In genomic region chr1:121527600-121528398, GRCm38 (mm10) we compare ENCODE assay signal across 10 mouse cellular contexts. TPM values are rescaled to one million over a fixed set of nuclear protein-coding genes. Genes with fewer than 3 reads are reported as not detected.
A peak's percentile ranks its signal among the peaks of the same experiment; 100 is the strongest.
DNase-seq lines count a peak whose midpoint lies in the region; ATAC-seq lines count a peak whose summit lies in the region.
"Had no signal": no experiment of that assay in that cellular context is flagged by ENCODE, and none has a peak within 500 bp of the region (broad histone marks: within the 10 kb centered on the region; RNA-seq: fewer than 3 reads in every experiment).

No protein-coding gene starts in this region.

- peak overlapping the region; percentile 30 to 39 for H3K4me3 ChIP-seq in heart, embryonic 14.5 days (ENCODE audit: control insufficient read depth in 1 of 2, insufficient read depth in 1 of 2, low read depth in 1 of 2, low read length in 2 of 2)
- peak overlapping the region; percentile 29 for H3K4me3 ChIP-seq in forebrain, embryonic 14.5 days (ENCODE audit: low read depth, low read length)
- no peak overlapping the region for H3K4me3 ChIP-seq in liver, embryonic 15.5 days (replicated peaks)
- peak overlapping the region; percentile 36 for H3K4me3 ChIP-seq in stomach, embryonic 15.5 days (replicated peaks)

- peaks cover 32% of the 10 kb centered on the region for H3K27me3 ChIP-seq in heart, embryonic 14.5 days (ENCODE audit: control insufficient read depth, insufficient read depth, low read length)
- peaks cover 19% of the 10 kb centered on the region for H3K27me3 ChIP-seq in forebrain, embryonic 14.5 days (replicated peaks; ENCODE audit: control insufficient read depth, insufficient read depth, low read length)
- peaks cover 35% of the 10 kb centered on the region for H3K27me3 ChIP-seq in liver, embryonic 15.5 days
- H3K27me3 ChIP-seq in stomach, embryonic 15.5 days (replicated peaks): peaks cover 21% of the 10 kb centered on the region

- H3K27ac ChIP-seq in heart, embryonic 14.5 days (replicated peaks in 1 of 2; ENCODE audit: control insufficient read depth in 1 of 2, insufficient read depth in 1 of 2, low read depth in 2 of 2, low read length in 2 of 2): no peak overlapping the region
- no peak overlapping the region for H3K27ac ChIP-seq in forebrain, embryonic 14.5 days (ENCODE audit: low read depth, low read length)
- no peak overlapping the region for H3K27ac ChIP-seq in liver, embryonic 15.5 days (replicated peaks)
- H3K27ac ChIP-seq in stomach, embryonic 15.5 days: no peak overlapping the region

- no peak for DNase-seq in heart, adult 9 months (ENCODE audit: low spot score in 2 of 2)
- DNase-seq in Muller cell, postnatal 12 days (ENCODE audit: inconsistent ontology term): peak; percentile 5
- peak; percentile 14 for DNase-seq in forebrain, embryonic 14.5 days (ENCODE audit: low spot score)
- DNase-seq in gastrocnemius, adult 8-10 months (ENCODE audit: low spot score in 2 of 2): no peak
- no peak for DNase-seq in thymus, postnatal 0 days (ENCODE audit: low spot score)

- no peak for ATAC-seq in heart, embryonic 14.5 days (ENCODE audit: insufficient number of reproducible peaks, insufficient read depth, low FRiP score, low read depth)
- peak; percentile 37; the same call in 1 of the 2 replicates for ATAC-seq in forebrain, embryonic 14.5 days
- no peak for ATAC-seq in liver, embryonic 15.5 days (ENCODE audit: insufficient read depth)
- peak; percentile 45; the same call in 1 of the 2 replicates for ATAC-seq in stomach, embryonic 15.5 days (ENCODE audit: insufficient read depth, low FRiP score, low read depth)

- H3K9me3 ChIP-seq in heart, embryonic 14.5 days (ENCODE audit: control insufficient read depth, low read length): no peaks in the 10 kb centered on the region
- no peaks in the 10 kb centered on the region for H3K9me3 ChIP-seq in forebrain, embryonic 14.5 days (replicated peaks; ENCODE audit: control insufficient read depth, low read length)
- no peaks in the 10 kb centered on the region for H3K9me3 ChIP-seq in liver, embryonic 15.5 days (replicated peaks)
- H3K9me3 ChIP-seq in stomach, embryonic 15.5 days: no peaks in the 10 kb centered on the region

- no peak overlapping the region for H3K9ac ChIP-seq in heart, embryonic 14.5 days (ENCODE audit: low read length)
- peak overlapping the region; percentile 17; the same call in 1 of the 2 replicates for H3K9ac ChIP-seq in forebrain, embryonic 14.5 days (ENCODE audit: low read length)
- no peak overlapping the region for H3K9ac ChIP-seq in liver, embryonic 15.5 days
- no peak overlapping the region for H3K9ac ChIP-seq in stomach, embryonic 15.5 days

- no peaks in the 10 kb centered on the region for H3K36me3 ChIP-seq in heart, embryonic 14.5 days (ENCODE audit: control insufficient read depth, insufficient read depth, low read length)
- H3K36me3 ChIP-seq in forebrain, embryonic 14.5 days (ENCODE audit: control insufficient read depth, insufficient read depth, low read length): no peaks in the 10 kb centered on the region
- H3K36me3 ChIP-seq in liver, embryonic 15.5 days (replicated peaks): no peaks in the 10 kb centered on the region
- no peaks in the 10 kb centered on the region for H3K36me3 ChIP-seq in stomach, embryonic 15.5 days
- H3K36me3 ChIP-seq: G1E had no signal

- peaks cover 5 to 12% of the 10 kb centered on the region in 2 experiments; a peak in 3 of 4 replicates for H3K4me1 ChIP-seq in heart, embryonic 14.5 days (ENCODE audit: control insufficient read depth in 2 of 2, insufficient read depth in 2 of 2, low read length in 2 of 2)
- peaks cover 8% of the 10 kb centered on the region; the same call in 1 of the 2 replicates for H3K4me1 ChIP-seq in forebrain, embryonic 14.5 days (ENCODE audit: control insufficient read depth, insufficient read depth, low read length)
- no peaks in the 10 kb centered on the region for H3K4me1 ChIP-seq in liver, embryonic 15.5 days (replicated peaks)
- H3K4me1 ChIP-seq in stomach, embryonic 15.5 days: peaks cover 10% of the 10 kb centered on the region

- 14% methylated on average over 55 of the region's 55 CpGs for WGBS in heart, embryonic 14.5 days
- 12% methylated on average over 55 of the region's 55 CpGs for WGBS in forebrain, embryonic 14.5 days
- 14% methylated on average over 55 of the region's 55 CpGs for WGBS in liver, embryonic 15.5 days (ENCODE audit: insufficient replicate concordance)
- 12% methylated on average over 55 of the region's 55 CpGs for WGBS in stomach, embryonic 15.5 days

- peak overlapping the region; percentile 63 for H3K4me2 ChIP-seq in heart, embryonic 14.5 days (ENCODE audit: low read length)
- peak overlapping the region; percentile 65 for H3K4me2 ChIP-seq in forebrain, embryonic 14.5 days (ENCODE audit: low read length)
- H3K4me2 ChIP-seq in liver, embryonic 15.5 days: peak overlapping the region; percentile 30
- peak overlapping the region; percentile 68 for H3K4me2 ChIP-seq in stomach, embryonic 15.5 days

RNA-seq across cellular contexts. Expression of gene Htr5b, which starts 0.5 kb away (rescaled TPM):
- 0.16 TPM in 1 of 2 replicates, not detected in the other for polyA plus RNA-seq in heart, embryonic 14.5 days (2014; fragmentation: Nextera tagmentation; extraction: Ambion mirVana)
- polyA plus RNA-seq in forebrain, embryonic 14.5 days (2014; fragmentation: Nextera tagmentation; extraction: Ambion mirVana): 0.66 and 0.73 TPM in 2 replicates
- not detected in 2 replicates for polyA plus RNA-seq in liver, embryonic 15.5 days (2015; fragmentation: Nextera tagmentation; extraction: Ambion mirVana)
- 0.32 and 0.48 TPM in 2 replicates for polyA plus RNA-seq in stomach, embryonic 15.5 days (2015; fragmentation: Nextera tagmentation; extraction: Ambion mirVana)
- total RNA-seq in gastrocnemius, adult 8-10 months (2022): not detected
- 0.07 TPM in 1 of 2 replicates, not detected in the other for polyA plus RNA-seq in thymus, postnatal 0 days (2015; fragmentation: Nextera tagmentation; extraction: Ambion mirVana)
- total RNA-seq: hematopoietic stem cell, adult 5-6 weeks had no signal
- polyA plus RNA-seq: G1E had no signal

RNA-seq across cellular contexts. Expression of gene Ddx18, which starts 40.0 kb away (rescaled TPM):
- 32.1 and 35.7 TPM in 2 replicates for polyA plus RNA-seq in heart, embryonic 14.5 days (2014; fragmentation: Nextera tagmentation; extraction: Ambion mirVana)
- polyA plus RNA-seq in forebrain, embryonic 14.5 days (2014; fragmentation: Nextera tagmentation; extraction: Ambion mirVana): 46.7 and 46.9 TPM in 2 replicates
- polyA plus RNA-seq in liver, embryonic 15.5 days (2015; fragmentation: Nextera tagmentation; extraction: Ambion mirVana): 18.7 and 25.7 TPM in 2 replicates
- polyA plus RNA-seq in stomach, embryonic 15.5 days (2015; fragmentation: Nextera tagmentation; extraction: Ambion mirVana): 58.7 and 61.7 TPM in 2 replicates
- total RNA-seq in gastrocnemius, adult 8-10 months (2022): 10 to 100 TPM; 19.1 to 24.4 (median 20.1) TPM
- polyA plus RNA-seq in thymus, postnatal 0 days (2015; fragmentation: Nextera tagmentation; extraction: Ambion mirVana): 117 and 126 TPM in 2 replicates

Comparison
In these comparisons a context has a peak if more than half of its experiments do, and no peak if none do; other contexts are left out.
1. ATAC-seq: peak in forebrain, embryonic 14.5 days (single experiment) and stomach, embryonic 15.5 days (single experiment); none in heart, embryonic 14.5 days (single experiment) and liver, embryonic 15.5 days (single experiment).
2. DNase-seq: peak in Muller cell, postnatal 12 days (single experiment) and forebrain, embryonic 14.5 days (single experiment); none in heart, adult 9 months (0 of 2), gastrocnemius, adult 8-10 months (0 of 2) and thymus, postnatal 0 days (single experiment).
3. Peak in every context shown above with its lines, with median percentiles within 50 percentile points of each other: H3K4me2 ChIP-seq.